Mouse (Mus musculus): ENCODE data around the gene Obscn. TPM values are rescaled to one million over a fixed set of nuclear protein-coding genes. Genes with fewer than 3 reads are reported as not detected.
"Not testable (repeated sequence)": the region's sequence is repeated elsewhere in the genome, so short reads cannot be mapped to it uniquely, and the experiment has no call there.

Obscn gene
- polyA plus RNA-seq, 1 experiment: not detected

DNA sequence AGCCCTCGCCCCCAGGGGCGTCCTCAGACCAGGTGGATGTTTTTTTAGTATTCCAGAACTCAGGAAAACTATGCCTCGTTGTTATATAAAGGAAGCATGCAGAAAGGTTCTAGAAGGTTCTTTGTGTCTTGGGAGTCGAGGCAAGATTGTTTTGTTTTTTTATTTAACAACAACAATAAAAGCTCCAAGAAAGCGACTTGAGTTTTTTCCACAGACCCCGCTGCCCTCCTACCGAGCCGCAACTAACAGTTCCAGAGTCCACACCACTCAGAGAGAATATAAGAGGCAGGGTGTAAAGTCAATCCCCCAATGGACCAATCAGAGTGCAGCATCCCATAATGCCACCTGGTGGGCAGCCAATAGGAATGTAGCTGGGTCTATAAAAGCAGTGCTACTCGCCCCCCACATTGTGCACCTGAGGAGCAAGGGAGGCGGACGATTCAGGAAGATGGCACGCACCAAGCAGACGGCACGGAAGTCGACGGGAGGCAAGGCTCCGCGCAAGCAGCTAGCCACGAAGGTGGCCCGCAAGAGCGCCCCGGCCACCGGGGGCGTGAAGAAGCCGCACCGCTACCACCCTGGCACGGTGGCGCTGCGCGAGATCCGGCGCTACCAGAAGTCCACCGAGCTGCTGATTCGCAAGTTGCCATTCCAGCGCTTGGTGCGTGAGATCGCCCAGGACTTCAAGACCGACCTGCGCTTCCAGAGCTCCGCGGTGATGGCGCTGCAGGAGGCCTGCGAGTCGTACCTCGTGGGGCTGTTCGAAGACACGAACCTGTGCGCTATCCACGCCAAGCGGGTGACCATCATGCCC is 174.6 kb downstream of the Obscn start:
- H3K4me1 ChIP-seq (ENCODE audit: control insufficient read depth, insufficient read depth, low read length): 0 out of 2 replicates have a peak, but pooled peaks cover 6% of the 10 kb centered on the region
- TF ChIP-seq POLR2A (IDR thresholded peaks at IDR 0.05; ENCODE audit: low read depth, low read length) (no peak), CTCF (IDR thresholded peaks at IDR 0.05; ENCODE audit: borderline replicate concordance, insufficient read depth, low read length) (no peak)
- no peak overlapping the region for H3K4me3 ChIP-seq (ENCODE audit: insufficient read depth, low read length)
- H3K27ac ChIP-seq (ENCODE audit: insufficient read depth, low read length): no peak overlapping the region

DNA sequence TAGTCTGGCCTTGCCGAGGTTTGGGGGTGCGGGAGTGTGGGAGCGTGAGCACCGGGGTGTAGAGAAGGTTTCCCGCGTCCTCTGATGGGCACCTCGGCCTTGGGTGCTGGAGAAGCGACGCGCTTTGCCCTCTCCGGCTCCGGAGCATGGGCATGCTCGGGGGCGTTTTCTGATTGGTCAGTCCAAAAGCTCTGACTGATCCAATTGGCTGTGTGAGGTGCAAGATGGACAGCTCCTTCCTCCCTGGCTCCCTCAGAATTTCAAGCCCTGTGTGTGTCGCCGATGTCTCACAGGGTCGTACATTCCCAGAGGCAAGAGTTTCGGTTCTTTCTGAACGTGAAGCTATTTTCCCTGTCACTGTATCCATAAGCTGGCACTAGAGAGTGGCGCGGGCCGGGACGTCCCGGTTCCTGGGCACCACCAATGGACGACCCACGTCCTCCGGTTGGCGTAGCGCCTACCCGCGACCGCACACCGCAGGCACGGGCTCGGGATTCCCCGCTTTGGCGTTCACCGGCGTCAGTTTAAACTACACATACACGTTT is 176.2 kb downstream of the Obscn start:
- peak overlapping the region; percentile 37 for H3K4me3 ChIP-seq (ENCODE audit: insufficient read depth, low read length)
- TF ChIP-seq POLR2A (IDR thresholded peaks at IDR 0.05; ENCODE audit: low read depth, low read length) (no peak), CTCF (IDR thresholded peaks at IDR 0.05; ENCODE audit: borderline replicate concordance, insufficient read depth, low read length) (0 out of 2 replicates have a peak, but pooled peaks have one; percentile 16)
- H3K27ac ChIP-seq (ENCODE audit: insufficient read depth, low read length): no peak overlapping the region
- H3K4me1 ChIP-seq (ENCODE audit: control insufficient read depth, insufficient read depth, low read length): 0 out of 2 replicates have a peak, but pooled peaks cover 6% of the 10 kb centered on the region

DNA sequence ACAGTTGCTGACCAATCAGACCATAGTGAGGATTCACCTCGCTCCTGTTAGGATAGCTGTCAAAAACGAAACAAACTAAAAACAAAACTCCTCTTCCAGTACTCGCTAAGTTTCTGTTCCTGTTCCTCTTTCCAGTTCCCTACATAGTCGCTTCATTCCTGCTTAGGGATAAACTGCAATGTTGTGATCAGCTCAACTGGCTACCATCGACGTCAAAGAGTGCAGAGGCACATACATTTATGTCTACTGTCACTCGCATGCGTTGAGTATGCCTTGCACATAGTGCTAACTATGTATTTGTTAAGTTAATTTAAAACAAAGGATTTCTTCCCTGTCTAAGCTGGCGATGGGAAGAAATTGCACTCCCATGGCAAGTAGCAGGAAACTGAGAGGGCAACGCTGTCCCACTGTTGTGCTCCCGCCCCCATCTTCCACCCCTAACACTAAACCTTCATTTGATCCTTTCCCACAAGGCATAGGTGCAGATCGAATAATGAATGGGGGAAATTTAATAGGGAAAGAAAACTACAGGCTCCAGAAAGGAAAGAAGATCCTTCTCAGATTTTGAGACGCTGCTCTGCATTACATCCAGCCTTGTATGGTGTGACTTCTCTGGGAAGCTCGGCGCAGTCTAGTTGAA is 176.9 kb downstream of the Obscn start:
- Histone ChIP-seq H3K4me3 (ENCODE audit: insufficient read depth, low read length) (peak overlapping the region; percentile 37; the same call in 1 of the 2 replicates), H3K4me1 (ENCODE audit: control insufficient read depth, insufficient read depth, low read length) (0 out of 2 replicates have a peak, but pooled peaks cover 6% of the 10 kb centered on the region), H3K27ac (ENCODE audit: insufficient read depth, low read length) (no peak overlapping the region)
- TF ChIP-seq CTCF (IDR thresholded peaks at IDR 0.05; ENCODE audit: borderline replicate concordance, insufficient read depth, low read length): no peak
- peak; percentile 35; the same call in 1 of the 2 replicates for TF ChIP-seq POLR2A (IDR thresholded peaks at IDR 0.05; ENCODE audit: low read depth, low read length)

DNA sequence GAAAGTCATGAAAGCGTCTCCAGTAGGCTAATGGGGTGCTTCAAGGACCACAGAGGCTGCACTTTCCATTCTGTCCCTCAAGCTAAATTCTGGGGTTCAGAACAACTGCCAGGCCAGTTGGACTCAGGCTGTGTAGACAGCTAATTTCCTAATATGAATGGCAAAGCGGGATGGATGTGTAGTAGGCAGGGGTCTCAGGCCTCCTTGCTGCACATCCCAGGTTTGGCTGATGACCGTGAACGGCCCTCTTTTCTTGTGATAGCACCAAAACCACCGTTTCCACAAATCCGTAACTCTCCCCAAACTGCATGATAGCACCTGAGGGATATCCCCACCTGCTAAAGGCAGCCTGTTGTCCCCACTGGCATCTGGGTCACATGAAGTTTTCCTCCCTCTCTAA is 177.7 kb downstream of the Obscn start:
- H3K4me1 ChIP-seq (ENCODE audit: control insufficient read depth, insufficient read depth, low read length): 0 out of 2 replicates have a peak, but pooled peaks cover 6% of the 10 kb centered on the region
- TF ChIP-seq CTCF (IDR thresholded peaks at IDR 0.05; ENCODE audit: borderline replicate concordance, insufficient read depth, low read length) (no peak), POLR2A (IDR thresholded peaks at IDR 0.05; ENCODE audit: low read depth, low read length) (no peak)
- H3K4me3 ChIP-seq (ENCODE audit: insufficient read depth, low read length): no peak overlapping the region
- no peak overlapping the region for H3K27ac ChIP-seq (ENCODE audit: insufficient read depth, low read length)

- H3K4me1 ChIP-seq (ENCODE audit: control insufficient read depth, insufficient read depth, low read length): 0 out of 2 replicates have a peak, but pooled peaks cover 6% of the 10 kb centered on the region
- TF ChIP-seq POLR2A (IDR thresholded peaks at IDR 0.05; ENCODE audit: low read depth, low read length) (peak; percentile 8; the same call in 1 of the 2 replicates), CTCF (IDR thresholded peaks at IDR 0.05; ENCODE audit: borderline replicate concordance, insufficient read depth, low read length) (no peak)
- H3K4me3 ChIP-seq (ENCODE audit: insufficient read depth, low read length): peak overlapping the region; percentile 91; the same call in 1 of the 2 replicates
These were observed 178.8 kb downstream of the Obscn start for GRCm38 (mm10) chr11:58957226-58957914.

GRCm38 (mm10) chr11:58955868-58956257 is 180.3 kb downstream of the Obscn start:
- no peak for TF ChIP-seq CTCF (IDR thresholded peaks at IDR 0.05; ENCODE audit: borderline replicate concordance, insufficient read depth, low read length)
- no peak; the same call in 1 of the 2 replicates for TF ChIP-seq POLR2A (IDR thresholded peaks at IDR 0.05; ENCODE audit: low read depth, low read length)
- Histone ChIP-seq H3K4me3 (ENCODE audit: insufficient read depth, low read length) (peak overlapping the region; percentile 91), H3K4me1 (ENCODE audit: control insufficient read depth, insufficient read depth, low read length) (0 out of 2 replicates have a peak, but pooled peaks cover 6% of the 10 kb centered on the region), H3K27ac (ENCODE audit: insufficient read depth, low read length) (peak overlapping the region; percentile 82)

More at GRCm38 (mm10) chr11:58957226-58957914, 178.8 kb downstream of the Obscn start:
- no peak overlapping the region for H3K27ac ChIP-seq (ENCODE audit: insufficient read depth, low read length)

DNA sequence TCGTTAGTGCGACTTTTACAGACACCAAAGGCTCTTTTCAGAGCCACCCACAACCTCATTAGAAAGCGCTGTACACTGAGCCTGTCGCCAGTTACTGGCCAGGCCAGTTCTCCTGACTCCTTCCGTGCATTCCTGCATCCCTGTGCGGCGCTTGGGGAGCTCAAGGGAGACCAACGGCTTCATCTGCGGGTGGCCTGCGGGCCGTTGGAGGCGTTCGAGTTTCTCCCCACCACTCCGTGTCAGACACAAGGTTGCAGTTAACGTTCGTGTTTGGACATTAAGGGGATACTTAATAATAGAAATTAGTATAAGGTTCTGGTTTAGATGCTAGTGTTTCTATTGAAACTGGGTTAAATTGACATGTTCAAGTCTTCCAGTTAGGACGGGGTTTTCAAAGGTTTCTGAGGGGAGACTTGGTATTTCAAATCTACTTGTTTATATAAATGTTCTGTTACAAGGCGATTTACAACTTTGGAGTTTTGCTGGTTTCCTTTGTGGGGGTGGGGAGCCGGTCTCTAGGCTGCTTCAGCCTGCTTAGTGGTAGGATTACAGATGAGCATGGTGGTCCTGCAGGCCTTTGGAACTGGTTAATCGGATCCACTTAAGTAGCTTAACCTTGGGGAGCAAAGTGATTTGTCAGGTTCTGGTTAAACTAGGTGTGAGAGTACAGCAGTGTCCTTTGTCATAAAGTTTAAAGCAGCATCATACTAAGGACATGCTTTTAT is 180.9 kb downstream of the Obscn start:
- H3K4me3 ChIP-seq (ENCODE audit: insufficient read depth, low read length): peak overlapping the region; percentile 91
- 0 out of 2 replicates have a peak, but pooled peaks cover 6% of the 10 kb centered on the region for H3K4me1 ChIP-seq (ENCODE audit: control insufficient read depth, insufficient read depth, low read length)
- peak overlapping the region; percentile 82 for H3K27ac ChIP-seq (ENCODE audit: insufficient read depth, low read length)
- TF ChIP-seq CTCF (IDR thresholded peaks at IDR 0.05; ENCODE audit: borderline replicate concordance, insufficient read depth, low read length): no peak
- 0 out of 2 replicates have a peak, but pooled peaks have one; percentile 24 for TF ChIP-seq POLR2A (IDR thresholded peaks at IDR 0.05; ENCODE audit: low read depth, low read length)

GRCm38 (mm10) chr11:58954420-58955142 is 181.6 kb downstream of the Obscn start, which contains the start of the genes Hist3h2a and Trim17:
Hist3h2a (plus strand) TSS chr11:58954685.
Trim17 (plus strand) TSS chr11:58954685.
- H3K4me1 ChIP-seq (ENCODE audit: control insufficient read depth, insufficient read depth, low read length): 0 out of 2 replicates have a peak, but pooled peaks cover 6% of the 10 kb centered on the region
- peak within 1 kb of the TSS; percentile 82 for H3K27ac ChIP-seq (ENCODE audit: insufficient read depth, low read length)
- TF ChIP-seq CTCF (IDR thresholded peaks at IDR 0.05; ENCODE audit: borderline replicate concordance, insufficient read depth, low read length) (peak; percentile 39; the same call in 1 of the 2 replicates), POLR2A (IDR thresholded peaks at IDR 0.05; ENCODE audit: low read depth, low read length) (peak; percentile 100)
- H3K4me3 ChIP-seq (ENCODE audit: insufficient read depth, low read length): peak within 1 kb of the TSS; percentile 91

- not testable (repeated sequence) for H3K27ac ChIP-seq (ENCODE audit: insufficient read depth, low read length); H3K4me1 ChIP-seq (ENCODE audit: control insufficient read depth, insufficient read depth, low read length)
- H3K4me3 ChIP-seq (ENCODE audit: insufficient read depth, low read length): peak overlapping the region; percentile 34
These were observed 182.1 kb downstream of the Obscn start for GRCm38 (mm10) chr11:58954170-58954419.

All from embryonic fibroblast, embryonic 13.5 days (primary cell).